Mouse (Mus musculus) E14TG2a.4 (cell line): ENCODE results near the gene Fndc5.

ENCODE experiments used
- CTCF ChIP-seq: conservative IDR thresholded peaks from 2 replicates; pipeline ENCODE4 v1.5.1; 2014; ENCODE audit warnings: low read length
- POU5F1 ChIP-seq: IDR thresholded peaks from 2 replicates; pipeline ENCODE4 v1.6.1; 2014; ENCODE audit warnings: low read length, borderline replicate concordance

GRCm38 (mm10) chr4:129087850-129088249 lies 48.9 kb upstream of the Fndc5 start:
- TF ChIP-seq CTCF (no peak), POU5F1 (no peak)
